Mouse (Mus musculus): ENCODE data around the gene Sec61b. TPM values are rescaled to one million over a fixed set of nuclear protein-coding genes. Genes with fewer than 3 reads are reported as not detected.

Gene Sec61b
- polyA plus RNA-seq, 1 experiment from 2014 or later, result 291 TPM

Other genes starting within 250 kb of the Sec61b start
- 42.6 and 44.3 TPM in 2 replicates for gene Tgfbr1, start 121.4 kb upstream of the Sec61b start, polyA plus RNA-seq (2015; fragmentation: Nextera tagmentation; extraction: Ambion mirVana)
- gene Alg2, start 325 bp upstream of the Sec61b start, polyA plus RNA-seq (2015; fragmentation: Nextera tagmentation; extraction: Ambion mirVana), result 285 and 310 TPM in 2 replicates